Mouse (Mus musculus): Measurements from ENCODE around the gene Gstp3. TPM values are rescaled to one million over a fixed set of nuclear protein-coding genes. Genes with fewer than 3 reads are reported as not detected.
"Not testable (repeated sequence)": the region's sequence is repeated elsewhere in the genome, so short reads cannot be mapped to it uniquely, and the experiment has no call there.

Gene Gstp3
- total RNA-seq, 2 experiments from 2014 or later = not detected

GRCm38 (mm10) chr19:4068717-4069410 is 9.5 kb upstream of the Gstp3 start:
- DNase-seq (ENCODE audit: extremely low spot score in 1 of 2, low spot score in 2 of 2) = no peak

GRCm38 (mm10) chr19:4068242-4068641 is 8.9 kb upstream of the Gstp3 start:
- DNase-seq (ENCODE audit: extremely low spot score in 1 of 2, low spot score in 2 of 2); intact Hi-C loops (cut with DNase I): not testable (repeated sequence)

More at GRCm38 (mm10) chr19:4068717-4069410, 9.5 kb upstream of the Gstp3 start:
- intact Hi-C loops (cut with DNase I) = no loop called here

GRCm38 (mm10) chr19:4066877-4067276 is 7.5 kb upstream of the Gstp3 start:
- no peak for DNase-seq (ENCODE audit: extremely low spot score in 1 of 2, low spot score in 2 of 2)
- intact Hi-C loops (cut with DNase I) = no loop called here

- no peak for DNase-seq (ENCODE audit: extremely low spot score in 1 of 2, low spot score in 2 of 2)
- intact Hi-C loops (cut with DNase I) = no loop called here
These were observed 6.9 kb upstream of the Gstp3 start for GRCm38 (mm10) chr19:4066280-4066679.

GRCm38 (mm10) chr19:4064501-4064900 is 5.1 kb upstream of the Gstp3 start:
- intact Hi-C loops (cut with DNase I); DNase-seq (ENCODE audit: extremely low spot score in 1 of 2, low spot score in 2 of 2): not testable (repeated sequence)

GRCm38 (mm10) chr19:4063357-4063756 is 4.0 kb upstream of the Gstp3 start:
- DNase-seq (ENCODE audit: extremely low spot score in 1 of 2, low spot score in 2 of 2); intact Hi-C loops (cut with DNase I): not testable (repeated sequence)

GRCm38 (mm10) chr19:4060899-4061465 is 1.6 kb upstream of the Gstp3 start:
- intact Hi-C loops (cut with DNase I) = no loop called here
- no peak for DNase-seq (ENCODE audit: extremely low spot score in 1 of 2, low spot score in 2 of 2)

- DNase-seq (ENCODE audit: extremely low spot score in 1 of 2, low spot score in 2 of 2); intact Hi-C loops (cut with DNase I): not testable (repeated sequence)
These were observed 902 bp upstream of the Gstp3 start for GRCm38 (mm10) chr19:4060044-4060898.

- intact Hi-C loops (cut with DNase I) = no loop called here
- no peak for DNase-seq (ENCODE audit: extremely low spot score in 1 of 2, low spot score in 2 of 2)
These were observed 788 bp downstream of the Gstp3 start for GRCm38 (mm10) chr19:4058581-4058980.

GRCm38 (mm10) chr19:4057962-4058361 is 1.4 kb downstream of the Gstp3 start:
- intact Hi-C loops (cut with DNase I) = no loop called here
- DNase-seq (ENCODE audit: extremely low spot score in 1 of 2, low spot score in 2 of 2) = no peak

- no peak for DNase-seq (ENCODE audit: extremely low spot score in 1 of 2, low spot score in 2 of 2)
- intact Hi-C loops (cut with DNase I) = no loop called here
These were observed 2.0 kb downstream of the Gstp3 start for GRCm38 (mm10) chr19:4057389-4057788.

GRCm38 (mm10) chr19:4056727-4057126 is 2.6 kb downstream of the Gstp3 start:
- intact Hi-C loops (cut with DNase I) = no loop called here
- no peak for DNase-seq (ENCODE audit: extremely low spot score in 1 of 2, low spot score in 2 of 2)

- DNase-seq (ENCODE audit: extremely low spot score in 1 of 2, low spot score in 2 of 2) = no peak
- intact Hi-C loops (cut with DNase I) = no loop called here
These were observed 3.2 kb downstream of the Gstp3 start for GRCm38 (mm10) chr19:4055947-4056693.

GRCm38 (mm10) chr19:4055216-4055946 is 4.0 kb downstream of the Gstp3 start:
- intact Hi-C loops (cut with DNase I) = no loop called here
- DNase-seq (ENCODE audit: extremely low spot score in 1 of 2, low spot score in 2 of 2) = no peak

GRCm38 (mm10) chr19:4054613-4055012 is 4.8 kb downstream of the Gstp3 start:
- intact Hi-C loops (cut with DNase I) = loop anchor here (5.0 kb wide), 1 partner anchor 33 kb away; no protein-coding TSS in a partner anchor

GRCm38 (mm10) chr19:4052516-4053030 is 6.8 kb downstream of the Gstp3 start:
- intact Hi-C loops (cut with DNase I) = loop anchor here (5.0 kb wide), 1 partner anchor 35 kb away; no protein-coding TSS in a partner anchor
- no peak for DNase-seq (ENCODE audit: extremely low spot score in 1 of 2, low spot score in 2 of 2)

More at GRCm38 (mm10) chr19:4054613-4055012, 4.8 kb downstream of the Gstp3 start:
- no peak for DNase-seq (ENCODE audit: extremely low spot score in 1 of 2, low spot score in 2 of 2)

- intact Hi-C loops (cut with DNase I) = loop anchor here (5.0 kb wide), 1 partner anchor 35 kb away; no protein-coding TSS in a partner anchor
- DNase-seq (ENCODE audit: extremely low spot score in 1 of 2, low spot score in 2 of 2) = peak in 1 of 2 experiments; percentile 71
These were observed 7.4 kb downstream of the Gstp3 start for GRCm38 (mm10) chr19:4051741-4052515.
